Mouse (Mus musculus) hindbrain, embryonic 14.5 days (tissue): Measurements from ENCODE around the gene Srr. TPM values are rescaled to one million over a fixed set of nuclear protein-coding genes. Genes with fewer than 3 reads are reported as not detected.

Source experiments
- microRNA-seq: library from miRNA; unstranded; fragments of <30 nt; microRNA quantifications from one replicate; pipeline ENCODE4, GENCODE M21; 2016
- polyA plus RNA-seq: library from polyadenylated mRNA; unstranded; fragments of >200 nt; fragmentation: Nextera tagmentation; extraction: Ambion mirVana; gene quantifications from 2 replicates; pipeline ENCODE4 v1.2.1, GENCODE M21; 2014

Srr gene
- polyA plus RNA-seq, 1 experiment from 2014 or later: 43.2 TPM

Small RNA genes within 50 kb of the gene (microRNA-seq; reads per million reads assigned to microRNA genes)
- gene Mir6926: 1.5 reads per million

Other genes starting within 250 kb of the Srr start
- 110 and 111 TPM in 2 replicates for gene Pafah1b1, start 201.3 kb downstream of the Srr start, polyA plus RNA-seq
- 35.2 and 36.8 TPM in 2 replicates for gene Mettl16, start 155.1 kb downstream of the Srr start, polyA plus RNA-seq
- 8.3 and 8.8 TPM in 2 replicates for gene Mnt, start 95.0 kb downstream of the Srr start, polyA plus RNA-seq
- 23.7 and 28.9 TPM in 2 replicates for gene Sgsm2, start 28.9 kb downstream of the Srr start, polyA plus RNA-seq
- gene Tsr1, start 27.9 kb downstream of the Srr start, polyA plus RNA-seq: 32.1 and 33.1 TPM in 2 replicates
- gene Smg6, start 125 bp downstream of the Srr start, polyA plus RNA-seq: 12.8 and 14.0 TPM in 2 replicates
- gene Hic1, start 243.6 kb upstream of the Srr start, polyA plus RNA-seq: 1.9 and 2.6 TPM in 2 replicates